Mouse (Mus musculus): ENCODE measurements at regions not wholly inside any gene's neighbourhood (a gene's known extent, or its start where the extent isn't known, plus 50 kb on each side); places are given as distances from the start of the nearest gene placed in this dataset.

DNA sequence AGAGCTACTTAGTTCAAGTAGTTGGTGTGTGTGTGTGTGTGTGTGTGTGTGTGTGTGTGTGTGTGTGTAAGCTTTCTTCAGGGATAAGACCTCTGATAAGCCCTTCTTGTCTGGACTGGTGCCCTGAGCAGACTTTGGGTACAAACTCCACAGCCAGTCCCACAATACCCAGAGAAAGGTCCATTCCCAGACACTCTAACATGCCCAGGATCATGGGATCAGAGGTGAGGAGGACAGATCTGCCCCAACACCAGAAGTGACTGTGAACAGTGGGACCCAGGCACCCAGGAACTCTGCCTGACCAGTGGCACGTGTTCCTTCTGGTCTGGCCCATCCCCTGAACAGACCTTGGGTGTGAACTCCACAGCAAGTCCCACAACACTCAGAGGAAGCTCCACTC is 208.9 kb downstream of the Gm11077 start:
- DNase-seq: no peak

DNA sequence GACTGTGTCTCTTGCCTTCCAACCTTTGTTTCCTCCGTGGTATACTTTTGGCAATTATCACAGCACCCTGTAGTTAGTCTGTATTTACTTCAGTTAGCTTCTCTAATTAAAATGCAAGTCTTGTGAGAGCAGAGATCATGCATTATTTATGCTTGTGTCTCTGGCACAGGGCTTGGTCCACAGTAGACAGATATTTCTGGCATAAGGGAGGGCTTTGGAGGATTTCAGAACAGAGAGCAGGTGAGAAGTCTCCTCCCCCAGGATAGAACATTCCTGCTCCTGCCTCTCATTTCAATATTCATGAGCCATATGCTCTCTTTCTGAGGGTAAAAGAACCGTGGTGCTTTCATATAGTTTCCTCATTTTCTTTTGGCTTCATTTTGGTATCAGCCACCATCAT is 217.6 kb downstream of the Gm11077 start:
- DNase-seq: no peak

DNA sequence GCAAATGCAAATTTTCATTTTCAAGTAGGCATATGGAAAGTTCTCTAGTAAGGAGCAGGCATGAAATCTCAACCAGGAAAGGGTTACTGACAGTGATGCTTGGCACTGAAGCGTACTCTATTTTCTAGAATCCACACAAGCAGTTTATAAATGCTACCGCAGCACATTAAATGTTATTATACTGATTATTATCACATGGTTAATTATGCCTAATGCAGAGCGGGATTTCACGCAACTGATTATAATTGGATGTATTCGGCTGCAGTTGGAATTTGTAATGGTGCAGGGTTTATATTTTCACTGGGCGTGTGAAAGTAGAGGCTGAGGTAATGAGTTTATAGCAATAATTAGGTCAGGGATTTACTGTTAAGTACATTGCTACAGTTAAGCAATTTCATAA is 221.4 kb downstream of the Gm11077 start:
- no peak for DNase-seq

DNA sequence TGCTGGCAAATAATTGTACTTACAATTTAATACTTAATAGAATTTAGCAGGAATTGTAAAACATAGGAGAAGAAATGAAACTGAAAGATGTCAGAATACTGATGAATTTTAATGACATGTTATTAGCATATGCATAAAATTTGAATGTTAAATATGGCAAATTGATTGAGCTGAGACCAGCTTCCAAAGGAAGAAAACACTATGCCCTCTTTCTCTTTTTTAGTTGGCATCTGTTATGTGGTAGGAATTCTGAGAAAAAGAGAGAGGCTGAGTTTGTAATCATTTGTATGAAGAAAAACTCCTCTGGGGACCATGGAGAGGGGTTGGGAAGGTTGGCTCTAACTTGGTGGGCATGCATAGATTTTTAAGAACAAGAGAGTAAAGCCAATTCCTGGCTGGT is 224.2 kb downstream of the Gm11077 start:
- no peak for DNase-seq

DNA sequence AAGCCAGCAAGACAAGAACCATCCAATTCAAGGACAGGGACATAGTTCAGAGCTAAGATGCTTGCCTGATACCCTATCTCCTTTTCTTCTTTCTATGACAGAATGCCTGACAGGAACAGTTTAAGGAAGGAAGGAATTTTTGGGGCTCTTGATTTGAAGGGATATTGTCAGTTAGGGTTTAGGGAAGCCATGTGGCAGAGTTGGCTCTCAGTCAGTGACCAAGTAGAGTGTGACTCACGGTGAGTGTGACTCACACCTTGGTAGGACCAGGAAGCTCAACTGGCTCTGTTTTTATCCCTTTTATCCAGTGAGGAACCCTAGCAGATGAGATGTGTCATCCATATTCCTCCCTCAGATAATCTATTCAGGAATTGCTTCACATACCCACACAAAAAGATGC is 224.6 kb downstream of the Gm11077 start:
- DNase-seq: no peak

DNA sequence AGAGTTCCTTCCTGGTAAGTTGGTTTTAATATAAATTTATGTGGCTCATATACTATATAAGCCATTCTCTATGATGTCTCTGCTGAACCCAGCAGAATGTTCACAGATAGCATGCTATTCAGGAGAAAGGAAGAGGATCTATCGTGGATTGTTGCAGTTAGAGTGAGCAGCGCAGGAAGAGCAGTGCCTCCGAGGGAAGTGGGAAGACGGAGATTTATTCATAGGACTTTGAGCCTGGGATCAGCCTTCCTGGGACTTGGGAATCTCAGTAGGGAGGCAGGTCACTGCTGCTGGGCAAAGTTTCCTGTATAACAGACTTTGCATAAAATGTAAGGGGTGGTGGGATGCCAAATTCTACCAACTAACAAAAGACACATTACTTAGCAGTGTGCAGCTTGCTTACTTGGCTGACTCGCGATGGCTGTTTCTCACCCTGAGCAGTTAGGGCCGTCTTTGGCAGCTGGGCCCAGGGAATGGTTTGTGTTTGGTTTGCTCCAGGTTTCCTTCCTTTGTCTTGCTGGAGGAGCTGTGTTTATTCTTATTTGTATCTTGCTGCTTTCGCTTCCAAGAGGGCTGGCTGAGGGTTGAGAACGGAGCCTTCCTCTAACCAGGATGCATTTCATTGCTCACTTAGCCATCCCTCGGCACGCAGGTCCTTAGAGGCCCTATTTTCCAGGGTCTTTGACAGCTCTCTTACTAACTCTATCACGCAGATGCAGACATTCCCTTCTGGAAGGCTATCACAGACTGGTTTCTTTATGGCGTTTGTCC is 226.9 kb downstream of the Gm11077 start:
- peak; percentile 43 for DNase-seq

DNA sequence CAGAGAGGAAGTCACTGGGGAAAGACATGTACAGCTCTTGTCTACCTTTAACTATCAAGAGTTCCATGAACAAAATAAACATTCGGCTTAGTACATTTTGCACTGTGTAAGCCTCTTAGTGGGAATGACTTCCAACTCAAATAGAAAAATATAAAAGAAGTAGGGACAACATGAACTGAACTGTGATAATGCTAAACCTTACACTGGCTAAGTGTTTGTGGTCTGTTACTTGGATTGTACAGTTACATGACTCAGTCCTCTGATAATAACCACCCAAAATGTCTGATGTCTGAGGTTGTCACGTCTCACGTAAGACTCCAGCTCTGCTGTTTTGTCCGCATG is 227.4 kb downstream of the Gm11077 start:
- no peak for DNase-seq

DNA sequence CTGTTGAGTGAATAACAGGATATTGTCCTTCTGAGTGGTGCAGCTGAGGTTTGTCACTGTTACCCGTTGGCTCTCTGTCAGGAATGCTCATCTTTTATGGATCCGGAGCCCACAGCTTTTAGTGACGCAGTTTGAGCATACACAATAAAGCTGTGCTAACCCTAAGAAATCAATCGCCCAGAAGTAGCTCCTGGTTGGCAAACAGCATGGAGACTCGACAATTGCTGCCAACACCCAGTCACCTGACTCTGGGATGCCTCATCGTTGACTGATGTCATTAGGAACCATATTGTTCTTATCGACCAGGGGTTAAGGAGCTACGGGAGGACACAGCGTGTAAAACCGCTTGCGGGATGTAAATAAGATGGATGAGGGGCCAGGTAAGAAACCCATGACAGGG is 232.9 kb downstream of the Gm11077 start:
- DNase-seq: peak; percentile 75

DNA sequence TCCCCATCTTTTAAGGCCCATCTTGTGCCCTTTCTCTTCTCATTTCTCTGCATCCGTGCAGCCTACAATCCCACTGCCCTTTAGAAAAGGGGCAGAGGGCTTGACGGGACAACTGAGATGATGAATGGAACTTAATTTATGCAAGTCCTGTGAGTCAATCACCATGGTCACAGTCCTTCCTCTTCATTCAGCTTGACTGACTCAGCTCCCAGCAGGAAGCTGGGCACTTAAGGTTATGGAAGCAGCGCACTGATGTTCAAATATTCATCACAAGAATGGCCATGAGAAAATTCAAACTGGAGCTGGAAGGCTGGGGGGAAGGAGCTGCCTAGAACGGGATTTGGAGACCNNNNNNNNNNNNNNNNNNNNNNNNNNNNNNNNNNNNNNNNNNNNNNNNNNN is 233.5 kb downstream of the Gm11077 start:
- DNase-seq: no peak

DNA sequence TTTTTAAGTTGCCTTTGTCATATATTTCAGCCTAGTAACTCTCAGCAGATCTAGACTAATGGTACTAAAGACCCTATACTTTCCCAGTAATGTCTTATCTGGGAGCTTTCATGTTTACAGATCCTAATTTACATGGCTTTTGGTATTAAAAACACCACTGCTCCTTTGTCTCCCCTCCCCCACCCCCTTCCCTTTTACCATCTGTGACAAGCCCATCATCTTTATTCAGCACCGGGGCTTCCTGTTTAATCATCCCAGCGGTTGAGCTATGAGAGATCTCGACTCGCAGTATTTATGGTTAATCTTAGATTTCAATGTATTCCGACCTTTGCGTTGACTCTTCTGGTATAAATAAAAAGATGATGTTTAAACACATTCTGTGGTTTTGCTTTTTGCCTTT is 244.6 kb downstream of the Gm11077 start:
- no peak for DNase-seq

DNA sequence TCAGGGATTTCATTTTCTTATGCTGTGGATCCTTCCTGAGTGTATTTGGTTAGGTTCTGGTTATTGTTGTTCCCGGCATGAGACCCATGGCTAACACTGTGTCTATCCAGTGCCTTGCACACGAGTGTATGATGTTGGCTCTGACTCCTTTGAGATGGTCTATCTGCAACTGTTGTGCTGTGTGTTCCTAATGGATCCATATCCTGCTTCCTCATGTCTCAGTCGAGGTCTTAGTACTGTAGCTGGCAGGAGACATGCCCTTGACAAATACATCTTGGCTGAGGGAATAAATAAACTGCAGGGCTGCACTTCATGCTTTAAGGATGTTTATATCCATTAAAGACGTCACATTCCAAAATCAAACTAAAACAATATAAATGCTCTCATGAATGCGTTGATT is 247.9 kb downstream of the Gm11077 start:
- DNase-seq: no peak

DNA sequence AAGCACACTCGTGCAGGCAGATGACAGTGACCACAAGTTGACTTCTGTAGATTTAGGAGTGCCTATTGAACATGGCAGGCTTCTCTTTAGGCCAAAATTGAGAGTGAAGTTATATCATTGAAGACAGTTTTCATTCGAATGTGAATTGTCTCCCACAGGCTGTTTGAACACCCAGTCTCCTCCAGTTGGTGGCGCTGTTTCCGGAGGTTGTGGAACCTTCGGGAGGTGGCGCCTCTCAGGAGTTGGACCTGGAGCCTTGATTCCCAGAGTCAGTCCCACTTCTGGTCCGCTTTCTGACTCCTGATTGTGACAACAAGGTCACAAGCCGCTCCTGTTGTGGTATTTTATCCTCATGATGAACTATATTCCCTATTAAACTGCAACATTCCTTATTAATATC is 254.5 kb downstream of the Gm11077 start:
- DNase-seq: no peak

DNA sequence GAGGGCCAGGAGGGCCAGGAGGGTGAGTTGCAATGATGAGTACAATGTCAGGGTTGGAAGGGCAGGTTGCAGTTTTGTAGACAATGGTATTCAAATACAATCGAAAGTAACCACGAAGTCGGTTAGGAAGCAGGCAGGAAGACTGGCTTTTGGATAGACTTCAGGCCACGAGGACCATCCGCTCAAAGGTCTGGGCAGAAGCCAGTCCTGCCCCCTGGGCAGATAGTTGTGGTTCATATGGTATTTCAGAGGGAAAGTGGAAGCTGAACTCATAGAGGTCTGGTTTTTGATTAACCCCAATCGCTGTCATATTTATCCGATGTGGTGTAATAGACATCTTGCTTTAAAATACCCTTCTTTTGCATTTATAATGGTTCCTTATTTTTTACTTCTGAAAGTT is 255.2 kb downstream of the Gm11077 start:
- DNase-seq: no peak

DNA sequence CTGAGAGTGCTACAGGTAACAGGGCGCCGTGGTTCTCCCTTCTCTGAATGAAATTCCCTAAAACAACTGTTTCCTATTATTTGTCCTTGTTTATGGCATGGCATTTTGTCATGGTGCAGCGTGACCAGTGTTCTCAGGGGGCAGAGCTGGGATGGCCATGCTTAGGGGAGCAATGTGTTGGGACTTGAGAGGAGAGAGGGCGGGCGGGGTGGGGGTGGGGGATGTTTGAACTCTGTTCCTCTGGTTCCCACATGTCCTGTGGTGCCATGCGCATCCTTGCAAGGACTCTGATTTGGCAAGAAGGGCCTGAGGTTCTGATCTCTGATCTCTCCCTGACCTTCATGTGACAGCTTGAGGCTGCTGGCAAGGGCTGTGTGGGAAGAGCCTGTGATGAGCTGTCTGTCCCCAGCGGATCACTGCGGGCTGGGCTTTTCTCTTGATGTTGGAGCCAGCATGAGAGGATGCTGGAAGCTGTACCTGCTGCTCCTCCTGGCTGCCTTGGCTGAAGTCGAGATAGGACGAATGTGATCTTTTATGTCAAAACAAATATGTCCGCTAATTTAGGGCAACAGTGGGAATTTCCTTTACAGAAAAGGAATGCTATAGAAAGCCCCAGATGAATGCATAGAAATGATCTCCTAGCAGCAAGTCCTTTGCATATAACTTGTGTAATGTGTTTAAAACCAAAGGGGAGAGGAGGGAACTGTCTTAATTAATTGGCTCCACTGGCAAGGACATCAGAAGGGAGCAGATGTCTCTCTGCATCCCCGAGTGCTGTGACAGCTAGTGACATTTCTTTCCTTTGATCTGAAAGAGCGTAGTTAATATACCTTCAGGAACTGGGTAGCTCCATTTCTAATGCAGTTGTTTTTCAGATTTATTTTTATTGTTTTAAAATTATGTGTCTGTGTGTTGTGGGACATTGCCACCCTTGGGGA is 255.2 kb upstream of the Pde3a start:
- DNase-seq: no peak

DNA sequence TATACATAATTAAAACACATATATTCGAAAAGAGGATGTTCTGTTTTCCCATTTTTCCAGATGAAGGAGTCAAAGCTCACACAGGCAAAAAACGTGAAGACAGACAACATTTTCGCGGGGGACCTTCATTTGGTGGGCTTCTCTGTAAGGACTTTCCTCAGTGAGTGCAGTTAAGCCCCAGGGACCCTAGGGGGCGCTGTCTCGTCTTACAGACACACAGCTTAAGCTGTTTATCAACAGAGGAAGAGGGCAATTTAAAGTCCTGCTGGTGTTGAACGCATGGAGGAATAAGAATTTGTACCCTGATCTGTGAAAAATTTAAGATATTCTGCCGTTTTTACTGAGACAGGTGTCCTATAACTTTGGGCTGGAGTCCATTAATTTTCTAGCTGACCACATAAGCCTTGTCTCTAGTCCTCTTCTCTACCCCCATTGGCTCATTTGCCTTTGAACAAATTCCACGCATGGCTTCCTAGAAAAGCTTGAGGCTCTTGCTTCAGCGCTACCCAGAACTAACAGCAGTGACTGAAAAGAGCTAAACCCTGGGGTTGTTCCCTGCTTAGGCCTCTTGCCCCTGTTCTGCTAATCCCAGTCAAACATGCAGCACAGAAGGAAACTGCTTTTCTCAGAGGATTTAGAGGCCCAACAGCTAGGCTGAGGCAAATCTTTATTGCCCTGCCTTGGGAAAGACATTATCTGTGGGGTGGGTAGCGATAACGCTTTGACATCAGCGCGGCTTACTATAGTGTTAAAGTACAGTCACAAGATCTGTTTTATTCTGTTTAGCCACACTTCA is 253.5 kb upstream of the Pde3a start:
- peak; percentile 55 for DNase-seq

DNA sequence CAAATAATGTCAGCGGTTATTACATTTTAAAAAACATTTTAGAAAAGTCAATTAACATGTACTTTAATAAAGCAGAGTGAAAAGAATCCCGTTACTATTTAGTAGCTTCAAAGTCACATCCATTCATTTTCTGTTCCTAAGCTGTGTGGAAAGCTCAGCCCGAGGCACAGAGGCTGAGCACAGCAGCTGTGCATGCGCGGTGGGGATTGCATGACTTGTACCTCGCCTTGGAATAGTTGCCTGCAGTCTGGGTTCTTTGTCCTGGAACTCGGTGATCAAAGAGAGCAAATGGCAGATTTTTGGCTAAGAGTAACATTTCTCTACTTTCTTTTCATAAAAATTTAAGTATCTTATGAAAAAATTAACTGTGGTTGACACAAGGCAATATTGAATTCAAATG is 251.0 kb upstream of the Pde3a start:
- no peak for DNase-seq

DNA sequence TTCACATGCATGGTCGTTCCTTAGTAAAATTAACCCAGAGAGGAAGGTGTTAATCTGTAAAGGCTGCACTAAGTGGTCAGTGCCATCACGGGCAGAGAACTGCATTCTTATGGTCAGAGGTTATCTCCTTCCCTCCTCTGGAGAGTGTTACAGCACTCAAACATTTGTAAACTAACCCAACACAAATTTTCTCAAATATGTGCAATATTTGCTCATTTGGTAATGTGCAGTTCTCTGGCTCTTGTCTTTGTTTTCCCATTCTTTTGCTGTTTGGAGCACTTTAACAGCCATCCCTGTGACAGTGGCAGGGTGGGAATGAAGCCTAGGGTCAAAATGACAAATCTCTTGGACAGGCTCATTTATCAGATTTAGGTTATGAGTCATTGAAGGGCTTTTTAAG is 248.5 kb upstream of the Pde3a start:
- peak; percentile 25 for DNase-seq

DNA sequence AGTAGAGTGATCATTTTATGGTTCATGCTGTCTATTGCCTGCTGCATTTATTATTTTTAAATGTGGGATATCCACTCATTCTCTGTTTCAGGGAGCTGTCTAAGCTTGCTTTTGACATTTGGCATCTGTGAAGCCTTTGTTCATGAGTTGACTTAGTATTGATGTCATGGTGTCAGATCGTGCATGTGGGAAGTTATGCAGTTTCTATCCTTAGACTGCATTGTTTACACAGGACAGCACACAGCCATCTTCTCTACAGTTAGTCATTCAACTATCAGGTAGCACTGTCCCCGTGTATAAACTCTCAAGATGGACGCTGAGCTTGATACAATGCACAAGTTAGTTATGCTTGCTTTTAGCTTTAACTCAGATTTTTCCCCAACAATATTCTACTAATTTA is 247.8 kb upstream of the Pde3a start:
- no peak for DNase-seq

DNA sequence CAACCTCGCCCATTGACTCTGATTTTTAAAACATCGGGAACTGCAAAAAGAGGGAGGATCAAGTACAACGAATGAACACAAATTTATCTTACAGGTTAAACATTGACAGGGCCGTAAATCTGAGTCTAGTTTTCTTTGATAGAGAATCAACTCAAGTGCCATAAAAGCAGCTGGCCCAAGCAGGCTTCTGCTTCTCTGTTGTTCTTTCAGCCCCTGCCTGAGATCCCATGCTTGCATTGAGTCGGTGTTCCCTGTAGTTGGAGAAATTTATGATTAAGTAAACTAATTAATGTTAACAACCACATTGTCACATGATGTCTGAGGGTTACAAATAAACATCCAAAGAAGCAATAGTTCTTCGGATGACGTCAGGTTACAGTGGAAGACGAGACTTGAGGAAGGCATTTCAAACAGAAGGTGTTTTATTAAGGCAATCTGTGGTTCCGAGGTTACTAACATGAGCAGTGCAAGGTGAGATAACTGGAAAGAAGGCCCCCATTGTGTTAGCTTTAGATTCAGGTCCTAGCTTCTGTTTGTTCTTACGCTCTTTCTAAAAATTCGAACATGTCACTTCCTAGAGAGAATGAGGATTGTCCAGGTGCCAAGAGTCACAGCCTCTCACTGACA is 233.9 kb upstream of the Pde3a start:
- DNase-seq: no peak

DNA sequence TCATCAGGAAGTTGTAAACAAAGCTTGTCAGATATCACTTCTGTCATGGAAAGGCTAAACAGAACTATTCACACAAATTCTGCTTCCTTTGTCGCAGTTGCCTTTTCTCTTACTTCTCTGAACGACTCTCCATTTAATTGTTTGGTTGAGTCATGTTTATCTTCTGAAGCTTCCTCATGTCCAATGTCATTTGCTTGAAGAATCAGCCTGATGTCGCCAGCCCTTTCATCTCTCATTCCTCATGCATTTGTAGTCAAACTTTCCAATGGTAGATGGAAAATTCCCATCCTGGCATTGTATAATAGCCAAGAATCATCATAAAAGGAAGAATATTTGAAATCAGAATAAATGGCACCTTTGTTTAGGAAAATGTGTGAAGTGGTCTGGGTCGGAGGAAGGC is 225.6 kb upstream of the Pde3a start:
- no peak for DNase-seq

DNA sequence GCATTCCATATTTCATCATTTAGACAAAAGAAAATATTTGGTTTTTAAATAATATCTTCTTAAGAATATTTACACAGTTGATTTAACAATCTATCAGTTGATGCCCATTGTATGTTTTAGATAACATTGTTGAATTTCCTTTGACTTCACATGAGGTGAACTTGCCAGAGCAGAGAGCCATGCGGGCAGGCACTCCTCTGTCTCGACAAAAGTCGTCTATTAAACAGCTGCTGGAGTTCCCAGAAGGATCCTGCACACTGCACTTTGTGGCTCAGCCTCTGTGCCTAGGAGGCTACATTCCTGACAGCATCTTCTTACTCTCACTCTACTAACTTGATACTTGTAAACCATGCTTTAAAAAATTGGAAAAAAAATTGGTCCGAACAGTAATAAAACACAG is 221.7 kb upstream of the Pde3a start:
- no peak for DNase-seq

DNA sequence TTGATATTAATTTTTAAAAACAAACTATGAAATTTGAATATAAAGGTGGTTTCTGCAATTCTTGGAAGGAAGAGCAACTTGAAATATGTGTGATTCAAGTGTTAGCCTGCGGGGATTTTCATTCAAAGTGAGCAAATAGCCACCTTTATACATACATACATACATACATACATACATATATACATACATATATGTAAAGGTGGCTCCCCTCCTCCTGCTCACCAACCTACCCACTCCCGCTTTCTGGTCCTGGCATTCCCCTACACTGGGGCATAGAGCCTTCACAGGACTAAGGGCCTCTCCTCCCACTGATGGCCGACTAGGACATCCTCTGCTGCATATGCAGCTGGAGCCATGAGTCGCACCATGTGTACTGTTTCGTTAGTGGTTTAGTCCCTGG is 221.3 kb upstream of the Pde3a start:
- no peak for DNase-seq

DNA sequence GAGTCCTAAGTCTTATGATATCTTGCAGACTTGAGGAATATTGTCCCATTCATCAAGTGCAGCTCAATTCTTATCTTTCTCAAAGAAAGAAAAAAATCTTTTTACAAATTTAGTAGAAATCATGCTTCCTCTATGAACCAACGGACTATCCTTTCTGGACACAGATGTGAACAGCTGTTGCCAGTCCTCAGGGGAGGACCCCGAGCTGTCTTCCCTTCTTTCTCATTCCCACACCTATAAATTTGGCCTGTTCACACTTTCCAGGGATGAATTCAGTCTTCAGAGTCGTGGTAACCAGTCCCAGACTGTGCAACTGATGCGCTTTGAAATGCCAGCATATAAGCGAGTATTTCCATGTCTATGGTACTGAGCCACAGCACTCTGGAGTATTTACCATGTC is 214.2 kb upstream of the Pde3a start:
- peak; percentile 69 for DNase-seq

All from kidney, postnatal 10 days (tissue).